Mouse (Mus musculus): ENCODE data around the gene Pde4d. TPM values are rescaled to one million over a fixed set of nuclear protein-coding genes. Genes with fewer than 3 reads are reported as not detected.
A peak's percentile ranks its signal among the peaks of the same experiment; 100 is the strongest.

The Pde4d gene
- total RNA-seq, 2 experiments from 2014 or later, result 38.1 to 40.2 TPM

DNA sequence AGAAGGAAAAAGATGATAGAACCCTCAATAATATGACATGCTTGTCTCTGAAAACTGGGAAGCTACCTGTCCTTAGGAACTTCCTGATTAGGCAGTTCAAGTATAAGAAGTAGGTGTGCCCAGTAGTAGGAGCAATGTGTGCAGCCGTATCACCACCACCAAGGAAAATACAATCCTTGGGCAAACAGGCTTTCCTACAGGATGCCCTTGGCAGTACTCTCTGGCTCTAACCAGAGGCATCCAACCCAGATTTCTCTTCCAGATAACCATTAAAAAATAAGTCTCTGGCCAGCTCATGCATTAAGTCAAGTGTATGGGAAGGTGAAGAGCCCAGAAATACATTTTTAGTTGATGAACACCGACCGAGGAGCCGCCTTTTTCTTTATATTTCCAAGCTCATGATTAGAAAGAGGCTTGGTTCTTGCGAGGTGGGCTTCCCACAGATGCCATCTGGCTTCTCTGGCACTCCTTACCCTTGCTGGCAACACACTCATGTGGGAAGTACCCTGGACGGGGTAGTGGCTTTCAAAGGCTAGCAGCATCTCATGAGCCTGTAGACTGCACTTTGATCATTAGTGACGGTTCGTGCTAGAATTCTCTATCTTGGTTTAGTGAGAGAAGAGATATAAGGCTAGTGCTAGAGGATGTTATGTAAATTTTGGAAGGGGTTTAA, 375.0 kb downstream of the Pde4d start:
- no peak for DNase-seq

DNA sequence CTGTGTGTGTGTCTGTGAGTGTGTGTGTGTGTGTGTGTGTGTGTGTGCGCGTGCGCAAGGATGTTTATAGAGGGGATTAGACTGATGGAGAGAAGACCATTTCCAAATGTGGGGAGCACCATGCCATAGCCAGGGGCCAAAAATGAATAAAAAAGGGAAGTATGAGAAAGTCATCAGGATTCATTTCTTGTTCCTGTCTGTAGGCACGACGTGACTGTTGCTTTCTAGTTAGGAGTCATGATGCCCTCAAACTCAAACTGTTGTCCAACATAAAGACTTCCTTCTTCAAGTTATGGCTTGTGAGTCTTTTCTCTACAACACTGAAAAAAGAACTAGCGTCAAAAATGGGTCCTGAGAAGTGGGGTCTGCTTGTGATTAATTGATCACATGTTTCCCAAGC, 375.8 kb downstream of the Pde4d start:
- no peak for DNase-seq

DNA sequence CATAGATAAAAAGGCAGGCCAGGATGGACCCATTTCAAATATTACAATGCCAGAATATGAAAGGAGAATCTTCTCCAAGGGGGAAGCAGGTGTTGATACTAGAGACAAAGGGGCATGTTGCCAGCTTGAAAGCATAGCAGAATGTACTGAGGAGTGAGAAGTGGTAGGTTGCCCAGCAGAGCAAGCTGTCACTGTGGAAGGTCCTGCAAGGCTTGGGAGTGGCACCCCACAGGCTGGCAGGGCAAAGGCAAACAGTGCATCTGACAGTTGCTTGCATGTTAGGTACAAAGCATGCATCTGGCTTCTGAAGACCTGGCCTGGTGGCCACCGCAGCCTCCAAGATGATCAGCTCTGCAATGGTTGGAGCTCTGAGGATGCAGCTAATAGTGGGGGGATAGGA, 384.4 kb downstream of the Pde4d start:
- no peak for DNase-seq

DNA sequence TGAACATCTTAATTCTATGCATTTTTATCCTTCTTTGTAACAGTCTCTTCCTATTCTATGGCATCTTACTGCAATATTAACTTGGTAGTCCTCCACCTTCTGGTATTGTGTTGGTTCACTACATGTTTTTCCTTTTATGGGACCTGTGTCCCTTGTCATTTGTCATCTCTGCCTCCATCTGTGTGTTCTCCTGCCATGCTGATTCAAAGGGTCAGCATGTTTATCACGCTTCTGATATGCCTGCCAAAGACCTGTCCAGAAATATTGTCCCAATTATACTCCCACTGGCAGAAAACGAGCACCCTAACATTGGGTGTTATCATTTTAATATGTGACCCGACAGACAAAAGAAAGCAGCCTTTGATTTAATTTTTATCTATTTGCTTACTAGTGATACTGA, 386.6 kb downstream of the Pde4d start:
- no peak for DNase-seq

DNA sequence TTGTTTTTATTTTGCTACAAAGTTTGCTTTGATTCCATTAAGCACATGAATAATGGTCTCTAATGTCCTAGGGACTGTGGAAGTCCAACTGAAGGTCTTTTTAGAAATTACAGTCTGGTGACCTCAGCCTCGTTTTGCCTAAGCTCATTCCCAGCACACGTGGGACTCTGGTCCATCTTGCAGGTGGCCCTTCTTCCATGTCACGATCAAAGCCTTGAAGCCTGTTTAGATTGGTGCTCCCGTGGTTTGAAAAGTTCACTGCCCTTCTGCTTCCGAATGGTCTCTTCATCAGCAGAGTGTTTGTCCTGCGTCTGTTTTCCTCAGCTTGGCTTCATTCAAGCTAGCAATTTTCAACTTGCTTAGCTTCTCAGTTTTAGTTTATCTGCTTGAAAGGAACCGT, 389.4 kb downstream of the Pde4d start:
- no peak for DNase-seq

DNA sequence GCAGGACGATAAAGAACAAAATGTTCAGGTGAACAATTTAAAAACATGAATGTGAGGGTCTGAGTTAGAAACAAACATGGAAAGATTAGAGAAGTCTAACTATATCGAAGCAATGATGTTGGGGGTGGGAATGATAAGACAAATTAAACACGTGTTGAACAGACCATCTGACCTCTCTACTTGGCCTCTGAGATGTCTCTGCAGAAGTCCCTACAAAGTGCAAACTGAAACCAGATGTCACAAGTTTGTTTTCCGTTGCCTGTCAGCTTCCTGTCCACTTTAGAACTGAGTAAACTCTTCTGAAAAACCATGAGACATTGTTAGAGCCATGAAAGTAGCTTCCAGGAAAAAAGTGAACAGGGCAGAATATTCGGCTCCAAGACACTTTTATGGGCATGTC, 404.3 kb downstream of the Pde4d start:
- DNase-seq, result no peak

DNA sequence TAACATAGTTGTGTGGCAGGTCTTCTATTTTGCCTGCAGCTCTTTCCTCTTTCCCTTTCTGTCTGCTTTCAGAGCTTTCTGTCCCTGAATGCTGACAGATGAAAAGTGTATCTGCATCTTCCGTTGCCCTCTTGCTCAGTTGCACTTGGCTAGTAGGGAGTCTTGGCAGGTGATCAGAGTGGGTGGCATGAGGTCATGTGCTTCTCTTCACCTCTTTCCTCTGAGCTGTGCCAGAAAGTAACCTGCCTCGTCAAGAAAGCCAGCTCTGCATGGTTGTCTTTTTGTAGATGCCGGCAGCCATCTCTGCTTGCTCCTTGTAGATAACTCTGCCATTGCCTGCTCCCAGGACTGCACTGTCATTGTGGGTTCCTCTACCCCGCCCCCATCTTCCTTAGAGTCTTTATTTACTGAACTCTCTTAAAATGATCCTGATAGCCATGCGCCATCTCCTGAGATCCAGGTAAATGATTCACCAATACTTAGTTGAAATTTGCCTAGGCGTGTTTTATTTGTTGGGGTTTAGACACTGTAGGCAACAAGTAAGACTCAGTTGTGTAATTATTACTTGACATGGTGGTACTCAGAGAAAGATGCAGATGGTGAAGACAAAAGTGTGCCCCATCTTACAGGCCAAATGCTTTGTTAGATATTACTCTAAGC, 407.2 kb downstream of the Pde4d start:
- DNase-seq, result no peak

DNA sequence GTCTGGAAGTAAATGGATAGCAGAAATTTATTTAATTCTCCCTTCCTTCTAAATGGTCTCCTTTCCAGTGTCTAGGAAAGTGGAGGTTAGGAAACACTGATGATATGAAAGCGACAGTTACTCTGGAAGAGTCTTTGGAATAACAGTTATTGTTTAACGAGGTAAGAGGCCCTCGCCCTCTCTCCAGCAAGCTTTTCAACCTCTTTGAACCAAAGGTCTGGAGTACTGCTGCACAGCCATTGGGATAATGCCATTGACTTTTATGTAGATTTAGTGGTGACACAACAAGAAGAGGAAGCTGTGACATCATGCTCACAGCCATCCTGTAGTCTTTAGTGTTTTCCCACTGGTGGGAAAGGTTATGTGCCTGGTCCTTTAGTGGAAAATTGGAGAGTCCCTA, 409.6 kb downstream of the Pde4d start:
- no peak for DNase-seq

DNA sequence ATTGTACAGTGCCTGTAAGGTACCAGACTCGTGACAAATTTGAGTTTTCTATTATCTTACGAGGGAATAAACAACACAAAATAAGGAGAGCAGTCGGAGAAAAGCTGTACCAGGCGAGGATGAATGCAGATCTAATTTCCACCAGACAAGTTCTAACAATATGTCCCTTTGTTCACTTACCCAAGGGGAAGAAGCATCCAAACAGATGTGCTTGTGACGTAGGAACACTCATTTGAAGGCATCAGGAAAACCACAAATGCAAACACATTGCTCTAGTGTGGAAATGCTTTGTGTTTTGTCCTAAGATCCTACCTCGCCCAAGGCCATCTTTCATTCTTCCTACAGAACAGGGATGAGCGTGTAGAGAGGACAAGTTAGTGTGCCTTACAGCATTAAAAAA, 411.0 kb downstream of the Pde4d start:
- no peak for DNase-seq

DNA sequence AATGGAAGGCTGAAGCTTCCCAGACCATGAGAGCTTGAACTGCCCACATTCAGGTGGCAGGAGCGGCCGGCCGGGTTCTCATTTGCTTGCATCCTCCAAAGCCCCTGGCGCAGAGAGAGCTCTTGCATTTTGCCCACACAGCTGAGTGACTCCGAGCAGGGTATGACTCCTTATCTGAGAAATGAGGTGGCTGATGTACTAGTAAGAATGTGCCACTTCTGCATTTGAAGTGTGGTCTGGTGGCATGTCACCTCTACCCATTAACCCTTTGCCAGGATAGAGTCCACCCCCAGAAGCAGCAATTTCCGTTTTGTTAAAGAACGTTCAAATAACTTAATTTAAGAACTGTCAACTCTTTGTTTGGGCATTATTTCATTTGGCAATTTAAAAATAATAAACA, 412.0 kb downstream of the Pde4d start:
- DNase-seq, result no peak

DNA sequence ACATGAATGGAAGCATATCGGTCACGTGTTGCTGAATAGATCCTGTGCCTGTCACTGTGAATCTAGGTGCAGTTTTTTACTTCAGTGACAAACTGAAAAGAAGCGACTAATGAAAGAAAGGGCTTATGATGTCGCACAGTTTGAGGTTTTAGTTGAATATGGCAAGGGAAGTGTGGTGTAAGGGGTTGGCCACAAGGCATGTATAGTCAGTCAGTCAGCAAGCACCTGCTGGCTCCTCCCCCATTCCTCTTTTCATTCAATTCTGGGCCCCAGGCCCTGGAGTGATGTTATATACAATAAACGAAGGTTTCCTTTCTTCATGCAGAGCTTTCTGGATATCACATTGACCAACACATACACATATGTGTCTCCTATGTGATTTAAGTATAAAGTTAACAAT, 412.4 kb downstream of the Pde4d start:
- no peak for DNase-seq

DNA sequence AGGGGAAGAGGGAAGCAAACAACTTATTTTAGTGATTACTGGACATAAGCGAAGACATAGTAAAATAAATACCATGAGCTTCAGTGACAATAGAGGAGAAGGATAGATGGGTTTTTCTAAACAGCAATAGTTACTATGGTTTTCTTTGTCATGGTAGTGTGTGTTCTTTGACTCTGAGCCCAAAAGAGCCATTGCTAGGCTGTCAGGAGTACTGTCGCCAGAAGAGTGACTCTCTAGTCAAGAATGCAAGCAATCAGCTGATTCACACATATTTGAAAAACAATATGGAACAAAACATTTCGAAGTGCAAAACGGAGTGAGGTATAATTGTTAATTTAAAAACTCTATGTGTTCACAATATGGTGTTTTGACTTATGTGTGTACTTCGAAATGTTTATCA, 450.4 kb downstream of the Pde4d start:
- no peak for DNase-seq

DNA sequence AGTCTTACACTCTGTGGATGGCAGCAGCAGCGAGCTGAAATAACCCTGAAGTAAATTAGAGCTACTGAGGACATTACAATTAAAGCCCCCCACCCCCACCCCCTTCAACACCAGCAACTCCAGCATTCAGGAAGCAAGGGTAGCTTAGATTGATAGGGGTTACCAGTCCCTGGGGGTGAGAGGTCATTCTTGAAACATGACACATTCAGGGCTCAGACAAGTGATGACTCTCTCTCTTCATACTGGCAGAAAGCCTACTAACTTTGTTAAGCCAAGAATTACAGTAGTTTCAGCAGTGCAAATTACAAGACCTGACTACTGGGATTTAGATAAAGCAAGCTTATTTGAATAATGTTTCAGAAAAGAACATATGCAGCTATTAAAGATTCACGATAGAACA, 455.4 kb downstream of the Pde4d start:
- DNase-seq, result no peak

DNA sequence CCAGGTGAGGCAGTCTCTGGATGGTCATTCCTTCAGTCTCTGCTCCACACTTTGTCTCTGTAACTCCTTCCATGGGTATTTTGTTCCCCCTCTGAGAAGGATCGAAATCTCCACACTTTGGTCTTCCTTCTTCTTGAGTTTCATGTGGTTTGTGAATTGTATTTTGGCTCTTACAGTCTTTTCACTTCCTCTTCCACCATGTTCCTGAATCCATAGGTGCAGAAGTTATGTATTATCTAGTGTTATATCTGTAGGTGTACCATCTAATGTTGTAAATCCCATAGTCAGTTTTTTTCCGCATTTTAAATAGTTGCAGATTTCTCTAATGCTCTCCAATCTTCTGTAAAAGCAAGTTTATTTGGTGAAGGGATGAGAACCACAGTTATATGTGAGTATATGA, 459.4 kb downstream of the Pde4d start:
- no peak for DNase-seq

DNA sequence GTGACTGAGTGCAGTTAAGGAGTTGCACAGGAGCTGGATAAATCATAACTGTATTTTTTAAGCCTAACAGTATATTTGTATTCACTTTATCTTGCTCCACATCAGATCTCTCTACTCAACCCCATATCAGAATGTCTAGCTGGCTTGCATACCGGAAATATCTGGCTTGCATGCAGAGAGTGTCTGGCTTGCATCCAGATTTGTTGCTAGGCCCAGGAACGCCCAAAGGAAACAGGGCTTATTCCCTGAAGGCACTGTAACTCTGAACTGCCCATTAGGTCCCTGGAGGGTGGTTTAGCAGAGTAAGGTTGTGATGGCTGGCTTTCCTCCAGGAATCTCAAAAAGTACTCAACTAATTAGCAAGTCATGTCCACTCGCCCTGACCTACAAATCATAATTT, 464.9 kb downstream of the Pde4d start:
- peak in 1 of 2 experiments; percentile 5 for DNase-seq

DNA sequence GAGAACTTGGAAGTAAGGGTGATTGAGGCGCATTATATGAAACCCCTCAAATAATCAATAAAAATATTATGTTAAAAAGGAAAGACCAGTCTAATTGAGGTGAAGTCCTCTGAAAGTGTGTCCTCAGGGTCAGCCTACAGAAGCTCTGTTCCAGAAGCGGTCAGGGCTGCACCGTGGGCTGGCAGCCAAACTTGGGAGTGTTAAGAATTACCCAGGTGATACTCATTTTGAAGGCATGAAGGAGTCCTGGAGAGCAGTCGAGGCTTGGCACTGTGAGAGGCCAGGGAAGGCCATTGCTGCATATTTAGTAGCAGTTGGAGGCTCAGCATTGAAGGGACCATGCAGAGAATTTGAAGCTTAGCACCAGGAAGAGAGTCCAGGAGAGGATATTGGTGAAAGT, 471.4 kb downstream of the Pde4d start:
- DNase-seq, result no peak

DNA sequence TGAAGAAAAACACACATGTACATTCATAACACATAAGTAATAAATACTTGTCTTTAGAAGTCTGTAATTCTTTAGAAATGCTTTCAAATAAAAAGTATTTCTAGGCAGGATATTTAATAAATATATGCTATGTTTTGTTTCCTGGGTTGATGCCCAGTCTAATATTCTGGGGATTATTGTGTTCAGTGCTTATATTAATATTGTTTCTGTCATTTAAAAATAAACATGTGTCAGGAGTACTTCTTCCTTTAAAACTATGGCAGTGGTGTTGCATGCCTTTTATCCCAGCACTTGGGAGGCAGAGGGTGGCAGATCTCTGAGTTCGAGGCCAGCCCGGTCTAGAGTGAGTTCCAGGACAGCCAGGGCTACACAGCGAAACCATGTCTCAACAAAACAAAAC, 485.1 kb downstream of the Pde4d start:
- DNase-seq, result no peak

DNA sequence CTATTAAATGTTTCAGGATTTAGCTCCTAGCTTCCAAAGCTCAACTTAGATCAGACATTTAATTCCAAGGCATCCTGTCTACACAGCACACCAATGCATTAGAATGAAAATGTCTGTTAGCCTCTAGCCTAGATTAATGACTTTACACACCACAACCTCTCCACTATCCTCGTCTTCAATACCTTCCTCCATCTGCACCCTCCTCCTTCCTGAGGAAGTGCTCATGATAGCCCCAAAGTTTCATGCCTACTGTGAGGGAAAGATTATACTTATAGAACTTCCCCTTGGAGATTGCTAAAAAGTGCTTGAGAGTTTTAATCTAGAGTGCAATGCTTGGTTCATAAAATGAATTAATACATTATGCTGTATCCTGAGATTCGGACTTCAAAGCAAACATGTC, 487.5 kb downstream of the Pde4d start:
- no peak for DNase-seq

DNA sequence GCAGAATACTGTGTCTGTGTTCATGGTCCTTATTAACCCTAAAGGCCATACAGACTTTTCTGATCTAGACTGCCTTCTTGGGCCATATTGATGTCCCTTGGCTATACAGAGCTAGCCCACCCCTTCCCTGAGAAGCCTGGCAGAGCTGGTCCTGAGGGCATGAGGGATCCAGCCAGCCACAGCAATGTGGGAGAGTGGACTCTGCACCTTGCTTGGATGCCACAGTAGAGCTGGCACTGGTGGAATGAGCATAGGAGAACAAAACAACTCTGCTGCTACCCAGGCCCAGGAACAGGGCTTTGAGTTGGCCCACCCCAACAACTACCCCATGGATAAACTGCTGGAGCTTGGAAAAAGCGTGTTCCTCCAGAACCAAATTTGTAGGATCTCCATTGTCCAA, 503.2 kb downstream of the Pde4d start:
- no peak for DNase-seq

DNA sequence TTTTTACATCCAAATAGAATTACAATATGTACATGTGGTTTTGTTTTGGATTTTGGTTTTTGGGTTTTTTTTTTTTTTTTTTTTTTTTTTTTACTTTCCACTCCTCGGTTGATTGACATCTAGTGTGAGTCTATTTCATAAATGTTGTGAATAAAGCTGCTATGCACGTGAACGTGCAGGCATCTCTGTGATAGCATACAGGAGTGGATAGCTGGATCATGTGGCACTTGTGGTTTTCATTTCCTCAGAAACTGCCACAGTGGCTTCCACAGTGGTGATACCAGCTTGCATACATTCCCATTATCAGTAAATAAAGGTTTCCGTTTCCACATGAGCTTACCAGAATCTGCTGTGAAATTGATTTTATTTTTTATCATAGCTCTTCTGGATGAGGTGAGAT, 506.3 kb downstream of the Pde4d start:
- DNase-seq, result no peak

DNA sequence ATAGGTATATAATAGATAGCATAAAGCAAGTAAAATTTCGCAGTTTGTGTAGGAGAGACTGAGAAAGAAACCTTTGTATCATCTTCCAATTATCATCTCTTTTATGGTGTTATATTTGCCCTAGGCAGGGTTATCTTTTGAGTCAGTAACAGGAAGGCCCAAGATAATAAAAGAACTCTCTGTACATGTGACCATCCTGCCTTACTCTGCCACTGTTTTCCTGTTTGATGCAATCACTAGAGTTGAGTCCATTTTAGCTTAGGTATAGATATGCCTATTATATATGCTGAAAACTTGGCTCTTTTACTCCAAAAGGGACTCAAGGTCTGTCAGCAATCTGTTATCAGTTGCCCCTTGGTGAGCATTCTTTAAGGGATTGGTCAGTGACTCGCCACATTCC, 514.3 kb downstream of the Pde4d start:
- no peak for DNase-seq

DNA sequence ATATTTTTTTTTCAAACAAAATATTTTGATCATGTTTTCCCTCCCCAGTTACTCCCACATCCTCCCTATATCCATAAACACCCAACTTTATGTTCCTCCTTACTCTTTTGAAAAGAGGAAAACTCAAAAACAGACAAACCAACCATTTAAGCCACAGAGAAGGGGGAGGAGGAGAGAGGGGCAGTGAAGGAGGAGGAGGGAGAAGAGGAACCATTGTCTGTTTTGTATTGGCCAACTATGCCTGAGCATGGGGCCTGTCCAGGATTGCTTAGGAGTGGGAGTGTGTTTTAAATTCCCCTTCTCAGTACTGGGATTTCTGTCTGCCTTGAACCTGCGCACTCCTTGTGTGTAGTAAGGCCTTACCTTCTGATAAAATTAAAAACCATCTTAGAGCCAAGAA, 531.4 kb downstream of the Pde4d start:
- DNase-seq, result no peak

DNA sequence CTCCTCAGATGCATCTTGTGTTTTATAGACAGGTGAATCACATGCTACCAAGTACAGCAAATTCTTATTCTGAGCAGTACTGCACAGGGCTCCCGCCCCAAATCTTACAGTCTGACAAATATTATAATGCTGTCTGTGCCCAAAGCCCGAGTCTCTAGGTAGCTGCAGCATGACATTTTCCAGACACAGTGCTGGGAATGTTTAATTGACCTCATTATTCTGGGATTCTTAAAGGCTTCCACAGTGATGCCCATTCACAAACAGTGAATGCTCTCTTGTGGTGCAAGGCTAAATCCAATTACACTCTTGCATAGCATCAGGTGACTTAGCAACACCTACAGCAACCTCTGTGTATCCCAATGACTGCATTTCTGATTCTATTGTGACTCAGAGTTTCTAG, 549.0 kb downstream of the Pde4d start:
- DNase-seq, result no peak

DNA sequence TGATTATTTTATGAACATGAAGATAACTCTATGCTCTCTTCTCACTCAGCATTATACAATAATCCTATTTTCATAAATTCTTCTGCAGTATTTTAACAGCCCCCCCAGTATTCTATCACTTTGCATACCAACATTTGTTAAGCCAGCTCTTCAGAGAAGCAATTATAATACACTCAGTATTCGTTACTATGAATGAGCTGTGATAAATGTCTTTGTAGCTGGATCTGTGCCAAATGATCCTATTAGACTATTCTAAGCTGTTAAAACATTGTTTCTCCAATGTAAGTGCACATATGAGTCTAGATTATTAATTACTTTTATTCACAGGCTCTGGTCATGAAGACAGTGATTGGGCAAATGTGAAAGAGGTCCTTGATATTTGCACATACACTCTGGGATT, 575.0 kb downstream of the Pde4d start:
- DNase-seq, result no peak

DNA sequence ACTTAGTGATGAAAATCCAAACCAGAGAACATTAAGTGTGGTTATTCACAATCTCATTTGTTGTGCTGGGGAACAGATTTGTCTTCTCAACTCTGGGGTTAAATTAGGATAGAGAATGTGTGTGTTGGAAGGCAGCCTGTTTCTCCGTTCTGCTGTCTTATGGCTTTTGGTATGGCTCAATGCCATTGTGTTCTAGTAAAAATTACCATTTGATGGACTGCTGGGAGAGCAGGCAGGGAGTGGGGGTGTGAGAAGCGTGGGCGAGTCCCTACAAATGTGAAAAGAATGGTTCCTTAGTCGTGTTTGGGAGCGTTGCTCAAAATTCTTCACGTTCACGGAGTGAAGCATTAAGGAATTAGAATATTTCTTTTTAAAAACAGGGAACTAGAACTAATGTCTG, 597.4 kb downstream of the Pde4d start:
- no peak for DNase-seq

Measured in adrenal gland, postnatal 36 days (tissue).